10 mouse cellular contexts compared by ENCODE assay signal in genomic region chr6:70954040-70954439, GRCm38 (mm10). TPM values are rescaled to one million over a fixed set of nuclear protein-coding genes. Genes with fewer than 3 reads are reported as not detected.
A peak's percentile ranks its signal among the peaks of the same experiment; 100 is the strongest.
DNase-seq lines count a peak whose midpoint lies in the region; ATAC-seq lines count a peak whose summit lies in the region.
"Had no signal": no experiment of that assay in that cellular context is flagged by ENCODE, and none has a peak within 500 bp of the region (broad histone marks: within the 10 kb centered on the region; RNA-seq: fewer than 3 reads in every experiment).

No protein-coding gene starts in this region.

- no peaks in the 10 kb centered on the region for H3K9me3 ChIP-seq in intestine, embryonic 14.5 days (ENCODE audit: control insufficient read depth, low read length)
- H3K9me3 ChIP-seq in intestine, embryonic 15.5 days, result no peaks in the 10 kb centered on the region

- H3K4me1 ChIP-seq in intestine, embryonic 14.5 days (replicated peaks; ENCODE audit: control insufficient read depth, insufficient read depth, low read length), result peaks cover 8% of the 10 kb centered on the region; the same call in 1 of the 2 replicates
- peaks cover 13% of the 10 kb centered on the region for H3K4me1 ChIP-seq in intestine, embryonic 15.5 days (replicated peaks)

- no peaks in the 10 kb centered on the region for H3K36me3 ChIP-seq in intestine, embryonic 14.5 days (ENCODE audit: control insufficient read depth, insufficient read depth, low read length)
- no peaks in the 10 kb centered on the region for H3K36me3 ChIP-seq in intestine, embryonic 15.5 days
- no peaks in the 10 kb centered on the region for H3K36me3 ChIP-seq in splenic B cell, adult 2 months (ENCODE audit: control insufficient read depth, insufficient read depth, low read length, poor library complexity, severe bottlenecking)

- peaks cover 73% of the 10 kb centered on the region for H3K27me3 ChIP-seq in intestine, embryonic 14.5 days (replicated peaks; ENCODE audit: control insufficient read depth, insufficient read depth, low read length)
- peaks cover 45% of the 10 kb centered on the region for H3K27me3 ChIP-seq in intestine, embryonic 15.5 days (replicated peaks)
- H3K27me3 ChIP-seq in splenic B cell, adult 2 months (ENCODE audit: control insufficient read depth, insufficient read depth, low read length, poor library complexity, severe bottlenecking), result peaks cover 2% of the 10 kb centered on the region; the same call in 1 of the 2 replicates

- no peak for ATAC-seq in intestine, embryonic 14.5 days (replicated peaks; ENCODE audit: low FRiP score, low TSS enrichment, low read depth)
- no peak for ATAC-seq in intestine, embryonic 15.5 days

- H3K4me3 ChIP-seq in intestine, embryonic 14.5 days (ENCODE audit: low read depth, low read length), result no peak overlapping the region
- H3K4me3 ChIP-seq in intestine, embryonic 15.5 days (replicated peaks), result no peak overlapping the region

- H3K4me2 ChIP-seq in intestine, embryonic 14.5 days (ENCODE audit: low read length), result no peak overlapping the region
- H3K4me2 ChIP-seq in intestine, embryonic 15.5 days (replicated peaks), result no peak overlapping the region

- H3K27ac ChIP-seq in intestine, embryonic 14.5 days (ENCODE audit: low read depth), result no peak overlapping the region
- no peak overlapping the region for H3K27ac ChIP-seq in intestine, embryonic 15.5 days

- WGBS in intestine, embryonic 14.5 days, result 13% methylated on average over 6 of the region's 6 CpGs
- 14% methylated on average over 6 of the region's 6 CpGs for WGBS in intestine, embryonic 15.5 days

- H3K9ac ChIP-seq in intestine, embryonic 14.5 days (ENCODE audit: low read length), result no peak overlapping the region
- H3K9ac ChIP-seq in intestine, embryonic 15.5 days, result no peak overlapping the region

- peak; percentile 57 for DNase-seq in intestine, embryonic 14.5 days (ENCODE audit: low spot score)
- DNase-seq in thymus, postnatal 14 days, result peak; percentile 8
- DNase-seq in thymus, adult 18-20 months, result no peak
- DNase-seq in embryo, embryonic 10.5 days (ENCODE audit: low spot score), result peak; percentile 66
- DNase-seq in splenic B cell, adult 2 months (ENCODE audit: low read depth, low spot score), result peak; percentile 25
- no peak for DNase-seq in adrenal gland, postnatal 25 days
- no peak for DNase-seq in thymus, postnatal 0 days (ENCODE audit: low spot score)
- DNase-seq: layer of hippocampus, adult 9-11 months had no signal

RNA-seq across cellular contexts. Expression of gene Foxi3, which starts 2.3 kb away (rescaled TPM):
- polyA plus RNA-seq in intestine, embryonic 14.5 days (2014; fragmentation: Nextera tagmentation; extraction: Ambion mirVana), result not detected in 2 replicates
- polyA plus RNA-seq in intestine, embryonic 15.5 days (2015; fragmentation: Nextera tagmentation; extraction: Ambion mirVana), result not detected in 2 replicates
- total RNA-seq in adrenal gland, postnatal 25 days (2021), result not detected in 2 replicates
- polyA plus RNA-seq in thymus, postnatal 0 days (2015; fragmentation: Nextera tagmentation; extraction: Ambion mirVana), result not detected in 2 replicates
- total RNA-seq: adrenal gland, postnatal 36 days had no signal

RNA-seq across cellular contexts. Expression of gene Tex37, which starts 35.3 kb away (rescaled TPM):
- not detected in 2 replicates for polyA plus RNA-seq in intestine, embryonic 14.5 days (2014; fragmentation: Nextera tagmentation; extraction: Ambion mirVana)
- not detected in 2 replicates for polyA plus RNA-seq in intestine, embryonic 15.5 days (2015; fragmentation: Nextera tagmentation; extraction: Ambion mirVana)
- not detected in 2 replicates for total RNA-seq in adrenal gland, postnatal 25 days (2021)
- polyA plus RNA-seq in thymus, postnatal 0 days (2015; fragmentation: Nextera tagmentation; extraction: Ambion mirVana), result 0.15 TPM in 1 of 2 replicates, not detected in the other
- total RNA-seq: adrenal gland, postnatal 36 days had no signal

Comparison
In these comparisons a context has a peak if more than half of its experiments do, and no peak if none do; other contexts are left out.
1. DNase-seq: peak in intestine, embryonic 14.5 days (single experiment), thymus, postnatal 14 days (single experiment), embryo, embryonic 10.5 days (single experiment) and splenic B cell, adult 2 months (single experiment); none in thymus, adult 18-20 months (0 of 2), adrenal gland, postnatal 25 days (single experiment) and thymus, postnatal 0 days (single experiment).